Mouse (Mus musculus) CD4-positive naive resting alpha-beta T cell, adult 76 days (primary cell): ENCODE measurements around the gene Gnb3. TPM values are rescaled to one million over a fixed set of nuclear protein-coding genes. Genes with fewer than 3 reads are reported as not detected.

Experiments
- total RNA-seq: library from RNA; stranded (reverse); gene quantifications from one replicate; pipeline ENCODE4 v1.2.4, GENCODE M21; 2023

Gnb3 gene
- total RNA-seq = not detected

GRCm38 (mm10) chr6:124840241-124841167, at the start of gene Gnb3:
TSS of gene Gnb3 (minus strand) at chr6:124840275.

GRCm38 (mm10) chr6:124887986-124888385, 47.9 kb upstream of the Gnb3 start, which contains the start of gene Cd4:
TSS of gene Cd4 (minus strand) at chr6:124888221.

GRCm38 (mm10) chr6:124863658-124864298, 23.7 kb upstream of the Gnb3 start, which contains the start of gene Gpr162:
TSS of gene Gpr162 (minus strand) at chr6:124863983.

GRCm38 (mm10) chr6:124856916-124857839, 17.1 kb upstream of the Gnb3 start, which contains the start of gene P3h3:
TSS of gene P3h3 (minus strand) at chr6:124857752.

GRCm38 (mm10) chr6:124828868-124829798, 10.9 kb downstream of the Gnb3 start, which contains the start of the genes Usp5 and Cdca3:
TSS of gene Usp5 (minus strand) at chr6:124829484.
TSS of gene Cdca3 (plus strand) at chr6:124829547.

GRCm38 (mm10) chr6:124813933-124814332, 26.1 kb downstream of the Gnb3 start, which contains the start of gene Tpi1:
TSS of gene Tpi1 (minus strand) at chr6:124814296.

GRCm38 (mm10) chr6:124808358-124809012, 31.6 kb downstream of the Gnb3 start, which contains the start of gene Spsb2:
TSS of gene Spsb2 (plus strand) at chr6:124808661.

Other genes with a start within 250 kb of the Gnb3 start
- not detected for gene C1s2, start 204.2 kb downstream of the Gnb3 start, total RNA-seq
- 57.6 TPM for gene Lpcat3, start 177.2 kb downstream of the Gnb3 start, total RNA-seq
- gene Emg1, start 128.1 kb downstream of the Gnb3 start, total RNA-seq = 163 TPM
- 127 TPM for gene Phb2, start 127.9 kb downstream of the Gnb3 start, total RNA-seq
- gene Ptpn6, start 101.6 kb downstream of the Gnb3 start, total RNA-seq = 175 TPM
- gene Grcc10, start 98.9 kb downstream of the Gnb3 start, total RNA-seq = 222 TPM
- 1.9 TPM for gene Gm45234, start 84.3 kb downstream of the Gnb3 start, total RNA-seq
- 151 TPM for gene Atn1, start 83.8 kb downstream of the Gnb3 start, total RNA-seq
- 2.5 TPM for gene Eno2, start 70.6 kb downstream of the Gnb3 start, total RNA-seq
- gene Lrrc23, start 60.5 kb downstream of the Gnb3 start, total RNA-seq = 10.3 TPM
- gene Spsb2, start 31.6 kb downstream of the Gnb3 start, total RNA-seq = 3.4 TPM
- gene Tpi1, start 26.0 kb downstream of the Gnb3 start, total RNA-seq = 25.6 TPM
- gene Usp5, start 10.8 kb downstream of the Gnb3 start, total RNA-seq = 61.8 TPM
- gene Cdca3, start 10.7 kb downstream of the Gnb3 start, total RNA-seq = 4.2 TPM
- gene P3h3, start 17.5 kb upstream of the Gnb3 start, total RNA-seq = not detected
- 0.82 TPM for gene Gpr162, start 23.7 kb upstream of the Gnb3 start, total RNA-seq
- 401 TPM for gene Cd4, start 47.9 kb upstream of the Gnb3 start, total RNA-seq
- gene Lag3, start 71.4 kb upstream of the Gnb3 start, total RNA-seq = 2.6 TPM
- 60.5 TPM for gene Ptms, start 79.8 kb upstream of the Gnb3 start, total RNA-seq
- gene Mlf2, start 91.1 kb upstream of the Gnb3 start, total RNA-seq = 72.1 TPM
- gene Cops7a, start 125.3 kb upstream of the Gnb3 start, total RNA-seq = 40.5 TPM
- gene Pianp, start 156.4 kb upstream of the Gnb3 start, total RNA-seq = 1.1 TPM
- 79.4 TPM for gene Zfp384, start 168.9 kb upstream of the Gnb3 start, total RNA-seq
- 72.1 TPM for gene Ing4, start 199.5 kb upstream of the Gnb3 start, total RNA-seq
- gene Acrbp, start 209.4 kb upstream of the Gnb3 start, total RNA-seq = 10.1 TPM
- gene Lpar5, start 227.6 kb upstream of the Gnb3 start, total RNA-seq = 12.8 TPM